Mouse (Mus musculus) embryo, embryonic 11.5 days (tissue): ENCODE results near the gene Kcna2.

Experiments used
- DNase-seq: peaks from one replicate; pipeline ENCODE4 v3.0.0-alpha.2; 2012; ENCODE audit warnings: low read depth, low spot score

Gene Kcna2

DNA sequence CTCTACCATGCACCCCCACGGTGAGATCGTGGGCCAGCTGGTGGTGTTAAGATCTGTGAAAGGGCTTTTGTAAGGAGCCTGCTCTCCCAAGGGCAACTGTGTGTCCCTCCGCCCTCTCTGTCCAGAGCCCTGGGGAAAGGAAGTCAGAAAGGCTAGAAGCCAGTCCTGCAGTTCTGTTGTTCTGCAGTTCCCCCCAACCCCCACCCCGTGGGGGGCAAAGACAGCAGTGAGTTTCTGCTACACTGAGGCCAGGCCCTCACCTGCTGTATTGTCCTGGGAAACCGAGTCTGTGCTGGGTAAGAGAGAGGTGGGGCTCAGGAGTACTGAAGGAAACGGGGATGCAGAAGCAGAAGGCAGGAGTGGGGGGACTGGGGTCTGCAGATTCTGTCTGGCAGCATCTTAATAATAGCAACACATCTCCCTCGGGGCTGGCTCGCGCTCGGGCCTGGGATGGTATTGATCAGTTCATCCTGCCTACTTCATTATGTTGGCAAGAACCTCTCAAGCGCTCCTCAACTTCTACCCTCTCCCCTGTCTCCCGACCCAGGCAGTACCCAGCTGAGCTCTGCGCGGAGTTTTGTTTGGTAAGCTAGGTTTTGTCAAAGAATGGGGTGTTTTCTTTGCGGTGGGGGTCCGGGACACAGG, at the start of gene Kcna2:
Kcna2 (plus strand) TSS at position 336 of the 645 bp plus-strand sequence.
- no peak for DNase-seq

DNA sequence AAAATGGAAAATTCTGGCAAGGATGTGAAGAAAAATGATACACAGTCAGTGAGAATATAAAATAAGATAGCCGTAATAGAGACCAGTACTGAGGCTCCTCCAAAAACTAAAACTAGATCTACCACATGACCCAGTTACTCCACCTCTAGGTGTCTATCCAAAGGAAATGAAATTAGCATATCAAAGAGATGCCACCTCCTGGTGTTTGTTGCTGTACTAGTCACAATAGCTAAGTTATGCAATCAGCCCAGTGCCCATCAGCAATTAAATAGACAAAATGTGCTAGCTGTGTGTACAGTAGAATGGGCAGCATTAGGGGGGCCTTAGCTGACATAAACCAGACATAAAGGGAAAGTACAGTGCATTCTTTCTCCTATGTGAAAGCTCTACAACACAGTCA, 39.5 kb upstream of the Kcna2 start:
- no peak for DNase-seq

- no peak for DNase-seq
Measured at GRCm38 (mm10) chr3:107062771-107063170, 38.2 kb upstream of the Kcna2 start.

GRCm38 (mm10) chr3:107065510-107066095, 35.3 kb upstream of the Kcna2 start:
- no peak for DNase-seq

DNA sequence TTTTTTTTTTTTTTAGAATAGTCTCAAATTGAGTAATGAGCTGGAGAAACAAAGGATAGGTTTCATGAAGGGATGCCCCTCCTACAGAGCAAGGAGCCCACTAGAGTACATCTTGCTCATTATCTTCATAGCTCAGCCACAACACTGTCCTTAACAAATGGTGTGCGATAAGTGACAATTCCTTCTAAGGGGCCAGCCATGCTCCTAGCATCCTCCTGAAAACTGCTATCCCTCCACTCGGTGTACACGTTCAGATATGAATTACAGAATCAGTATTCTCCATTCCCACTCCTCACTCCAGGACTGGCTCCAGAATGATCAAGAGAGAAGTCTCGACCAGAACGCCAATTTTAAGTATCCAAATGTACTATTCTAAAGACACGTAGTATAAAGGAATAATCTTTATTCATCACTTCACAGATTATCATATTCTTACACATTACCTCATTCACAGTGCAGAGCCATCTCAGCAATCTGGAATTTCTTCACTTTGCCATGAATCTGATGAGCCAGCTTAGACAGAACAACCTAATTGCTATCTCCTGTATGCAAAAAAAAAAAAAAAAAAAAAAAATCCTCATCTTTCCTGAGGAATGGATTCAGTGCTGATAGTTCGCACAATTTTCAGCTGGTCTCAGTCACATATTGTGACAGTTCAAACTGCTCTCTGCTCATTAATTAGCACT, 34.6 kb upstream of the Kcna2 start:
- DNase-seq = no peak

GRCm38 (mm10) chr3:107067245-107067644, 33.7 kb upstream of the Kcna2 start:
- no peak for DNase-seq

- DNase-seq = no peak
Measured at GRCm38 (mm10) chr3:107073863-107074262, 27.1 kb upstream of the Kcna2 start.

- no peak for DNase-seq
Measured at GRCm38 (mm10) chr3:107075705-107076104, 25.2 kb upstream of the Kcna2 start.

DNA sequence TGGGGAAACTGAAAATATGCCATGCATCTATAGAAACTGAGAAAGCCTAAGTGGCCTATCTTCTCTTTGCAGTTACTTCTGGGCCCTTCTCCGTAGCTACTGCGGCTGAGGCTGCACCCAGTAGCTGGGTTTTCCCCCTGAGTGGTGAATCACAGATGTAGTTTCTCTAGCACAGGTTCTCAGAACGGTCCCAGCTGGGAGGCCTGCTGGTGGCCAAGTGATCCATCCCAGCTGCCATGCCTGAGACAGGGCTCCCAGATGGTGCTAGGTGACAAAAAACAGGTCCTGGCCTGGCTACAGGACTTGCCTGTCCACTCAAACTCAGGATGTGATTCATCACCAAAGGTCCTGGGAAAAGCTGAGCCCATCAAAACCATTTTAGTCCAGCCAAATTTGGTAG, 24.3 kb upstream of the Kcna2 start:
- DNase-seq = no peak

DNA sequence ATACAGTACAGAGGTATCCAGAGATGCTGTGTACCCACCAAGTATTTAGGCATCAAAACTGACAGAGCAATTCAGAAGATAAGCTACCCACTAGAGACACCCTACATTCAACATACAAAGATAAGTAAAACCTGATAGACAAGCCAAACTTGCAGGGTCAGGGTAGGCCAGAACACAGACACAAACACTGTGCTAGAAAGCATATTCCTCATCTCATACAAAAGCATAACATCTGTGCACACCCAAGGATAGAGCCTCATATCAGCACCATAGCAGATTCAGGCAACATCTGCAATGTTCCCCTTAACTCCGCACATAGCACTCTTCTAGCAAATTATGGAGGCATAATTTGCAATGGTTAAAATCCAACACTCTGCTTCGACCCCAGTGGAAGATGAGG, 23.8 kb upstream of the Kcna2 start:
- no peak for DNase-seq

DNA sequence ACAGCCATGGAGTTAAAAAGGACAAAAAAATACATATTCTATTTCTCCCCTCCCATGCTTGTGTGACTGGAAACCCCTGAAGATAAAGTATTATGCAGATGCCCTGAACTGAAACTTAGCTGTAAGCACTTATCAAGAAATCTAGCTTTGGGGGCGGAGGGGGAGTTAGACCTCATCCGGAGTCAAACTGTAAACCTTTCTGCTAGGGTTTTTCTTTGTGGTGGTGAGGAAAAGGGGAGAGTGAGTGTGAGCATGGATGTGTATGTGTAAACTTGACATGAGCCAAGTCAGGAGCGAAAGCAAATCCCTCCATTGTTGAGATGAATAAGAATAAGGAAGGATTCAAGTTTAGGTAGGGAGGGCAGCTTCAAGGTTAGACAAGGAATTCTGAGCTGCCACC, 20.1 kb upstream of the Kcna2 start:
- no peak for DNase-seq

DNA sequence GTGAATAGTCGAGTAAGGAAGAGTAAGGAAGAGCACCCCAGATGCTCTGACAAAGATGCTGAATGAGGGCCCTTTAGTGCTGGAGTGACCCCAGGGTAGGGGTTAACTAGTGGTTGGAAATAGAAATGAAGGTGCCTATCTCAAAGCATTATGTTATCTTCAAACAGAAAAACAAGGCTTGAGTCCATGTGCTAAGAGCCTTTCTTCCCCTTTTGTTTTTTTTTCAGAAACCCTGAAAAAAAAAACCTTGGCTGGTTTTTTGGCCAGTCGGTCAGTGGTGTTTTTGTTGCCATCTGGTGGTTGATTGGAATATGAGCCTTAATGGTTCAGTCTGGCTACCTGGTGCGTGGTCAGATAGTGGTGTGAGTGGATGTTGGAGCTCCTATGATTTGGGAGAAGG, 19.7 kb upstream of the Kcna2 start:
- DNase-seq = no peak

- DNase-seq = no peak
Measured at GRCm38 (mm10) chr3:107084586-107084985, 16.4 kb upstream of the Kcna2 start.

- DNase-seq = no peak
Measured at GRCm38 (mm10) chr3:107087410-107087809, 13.5 kb upstream of the Kcna2 start.

DNA sequence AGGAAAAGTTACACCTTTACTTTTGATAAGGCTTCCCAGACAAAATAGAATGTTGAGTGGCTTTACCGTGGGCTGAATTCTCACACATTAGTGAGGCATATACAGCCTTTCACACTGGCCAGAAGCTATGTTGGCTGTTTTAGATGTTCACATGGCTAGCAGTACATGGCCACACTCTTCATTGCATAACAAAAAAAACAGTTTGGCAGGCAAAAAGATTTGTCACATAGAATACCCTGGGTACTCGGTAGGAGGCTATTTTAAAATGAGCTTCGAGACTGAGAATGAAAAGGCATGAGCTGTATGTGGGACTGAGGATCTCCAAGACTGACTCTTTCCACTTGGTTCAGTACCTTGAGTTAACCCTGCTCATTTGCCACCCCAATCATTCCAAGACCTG, 12.1 kb upstream of the Kcna2 start:
- DNase-seq = no peak

DNA sequence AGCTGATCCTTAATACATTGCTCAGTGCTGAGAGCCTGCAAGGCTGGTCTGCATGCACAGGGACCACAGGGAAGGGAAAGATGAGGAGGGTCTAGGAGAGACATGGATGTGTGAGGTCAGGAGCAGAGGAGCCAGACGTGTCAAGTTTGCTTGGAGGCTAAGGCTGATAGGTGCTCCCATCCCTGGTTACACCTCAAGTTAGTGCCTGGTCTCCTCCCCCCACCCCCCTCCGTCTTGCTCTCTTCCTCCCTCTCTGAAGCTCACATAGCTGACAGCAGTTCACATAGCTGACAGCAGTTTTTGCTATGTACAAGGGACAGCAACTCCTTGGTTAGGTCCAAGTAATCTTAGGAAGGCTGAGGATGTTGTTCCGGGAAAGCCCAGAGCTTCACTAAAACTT, 11.5 kb upstream of the Kcna2 start:
- DNase-seq = no peak

DNA sequence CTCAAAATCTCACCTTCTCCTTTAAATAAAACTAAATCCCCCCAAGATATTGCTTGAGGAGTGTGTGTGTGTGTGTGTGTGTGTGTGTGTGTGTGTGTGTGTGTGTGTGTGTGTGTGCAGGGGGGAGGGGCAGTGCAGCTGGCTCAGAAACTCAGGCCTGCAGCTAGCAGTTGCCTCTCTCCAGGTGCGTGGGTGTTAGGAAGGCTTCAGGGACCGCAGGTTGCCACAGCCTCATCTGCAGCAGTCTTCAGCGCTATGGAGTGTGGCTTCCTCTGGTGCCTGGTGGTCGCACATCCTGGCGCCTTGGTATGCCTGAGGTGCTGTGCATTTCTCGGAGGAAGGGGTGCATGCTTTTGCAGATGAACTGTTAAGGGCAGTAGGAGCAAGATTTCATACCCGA, 10.9 kb upstream of the Kcna2 start:
- no peak for DNase-seq

- DNase-seq = no peak
Measured at GRCm38 (mm10) chr3:107090403-107091150, 10.4 kb upstream of the Kcna2 start.

- peak; percentile 37 for DNase-seq
Measured at GRCm38 (mm10) chr3:107094028-107094427, 6.9 kb upstream of the Kcna2 start.

DNA sequence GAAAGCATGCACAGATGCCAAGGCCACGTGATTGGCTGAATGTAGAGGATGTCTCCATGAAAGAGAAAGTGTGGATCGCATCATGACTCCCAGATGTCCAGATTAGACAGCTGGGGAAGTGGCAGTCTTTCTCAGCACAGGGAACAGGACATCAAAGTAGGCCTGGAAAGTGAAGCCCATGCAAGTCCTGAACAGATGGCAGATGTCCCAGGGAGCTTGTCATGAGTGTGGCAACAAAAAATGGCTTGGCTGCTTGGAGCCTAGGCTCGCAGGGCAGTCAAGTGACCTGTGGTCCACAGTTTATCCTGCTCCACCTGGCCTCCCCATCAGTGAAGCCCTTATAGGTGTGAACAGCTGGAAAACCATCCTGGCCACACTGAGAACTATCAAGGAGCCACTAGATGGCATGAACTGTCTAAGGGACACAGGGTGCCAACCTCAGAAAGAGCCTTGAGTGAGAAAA, 4.6 kb upstream of the Kcna2 start:
- no peak for DNase-seq

GRCm38 (mm10) chr3:107099866-107100265, 1.1 kb upstream of the Kcna2 start:
- DNase-seq = no peak

- no peak for DNase-seq
Measured at GRCm38 (mm10) chr3:107101456-107101786, 475 bp downstream of the Kcna2 start.
